Mouse (Mus musculus) pancreas, adult 10 weeks (tissue): ENCODE results near the gene Zfp541. TPM values are rescaled to one million over a fixed set of nuclear protein-coding genes. Genes with fewer than 3 reads are reported as not detected.

ENCODE experiments used
- polyA plus RNA-seq: library from polyadenylated mRNA; stranded (reverse); fragments of 350-450 nt; fragmentation: Illumina TruSeq; extraction: RNeasy Lipid Tissue Mini Kit (QIAGEN cat#74804); gene quantifications from one replicate; pipeline ENCODE4 v1.2.3, GENCODE M21; 2015; ENCODE audit warnings: low read depth, low replicate concordance; ENCODE audit not compliant: insufficient read depth

Gene Zfp541
- not detected for polyA plus RNA-seq

GRCm38 (mm10) chr7:16061219-16062098, at the start of gene Zfp541:
Gene Zfp541, plus strand, starts transcription at chr7:16061814.

DNA sequence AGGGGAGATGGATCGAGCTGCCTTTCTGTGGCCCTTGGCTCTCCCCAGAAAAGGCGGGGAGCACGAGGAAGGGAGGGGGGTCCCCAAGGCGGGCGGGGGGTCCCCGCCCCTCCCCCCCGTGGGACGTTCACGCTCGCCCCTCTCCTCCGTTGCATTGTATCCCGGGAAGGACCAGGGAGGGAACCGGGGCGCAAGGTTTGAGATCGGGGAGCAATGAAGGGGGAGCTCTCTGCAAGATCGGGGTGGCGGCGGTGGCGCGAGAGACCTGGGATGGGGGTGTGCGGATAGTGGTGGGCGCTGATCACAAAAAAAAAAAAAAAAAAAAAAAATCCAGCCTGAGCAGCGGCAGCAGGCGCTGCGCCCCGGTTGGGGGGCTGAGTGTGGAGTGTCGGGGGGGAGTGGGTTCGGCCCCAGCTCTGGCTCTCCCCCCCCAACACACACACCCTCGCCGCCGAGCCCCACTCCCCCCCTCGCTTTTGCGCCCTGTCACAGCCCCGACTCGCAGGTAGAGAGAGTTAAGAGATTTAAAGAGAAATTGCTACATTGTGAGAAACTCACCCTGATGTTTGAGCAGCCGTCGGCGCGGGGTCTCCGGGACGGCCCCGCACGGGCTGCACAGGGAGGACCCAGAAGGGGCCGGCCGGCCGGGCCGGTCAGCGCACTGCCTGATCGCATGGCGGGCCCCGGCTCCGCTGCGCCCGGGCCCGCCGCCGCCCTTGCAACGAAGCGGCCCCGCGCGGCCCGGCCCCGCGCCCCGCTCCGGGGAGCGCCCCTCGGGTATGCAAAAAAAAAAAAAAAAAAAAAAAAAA, 14.1 kb upstream of the Zfp541 start, which contains the start of gene Bicra:
Gene Bicra (minus strand): TSS at position 584 of the 809 bp plus-strand sequence.

DNA sequence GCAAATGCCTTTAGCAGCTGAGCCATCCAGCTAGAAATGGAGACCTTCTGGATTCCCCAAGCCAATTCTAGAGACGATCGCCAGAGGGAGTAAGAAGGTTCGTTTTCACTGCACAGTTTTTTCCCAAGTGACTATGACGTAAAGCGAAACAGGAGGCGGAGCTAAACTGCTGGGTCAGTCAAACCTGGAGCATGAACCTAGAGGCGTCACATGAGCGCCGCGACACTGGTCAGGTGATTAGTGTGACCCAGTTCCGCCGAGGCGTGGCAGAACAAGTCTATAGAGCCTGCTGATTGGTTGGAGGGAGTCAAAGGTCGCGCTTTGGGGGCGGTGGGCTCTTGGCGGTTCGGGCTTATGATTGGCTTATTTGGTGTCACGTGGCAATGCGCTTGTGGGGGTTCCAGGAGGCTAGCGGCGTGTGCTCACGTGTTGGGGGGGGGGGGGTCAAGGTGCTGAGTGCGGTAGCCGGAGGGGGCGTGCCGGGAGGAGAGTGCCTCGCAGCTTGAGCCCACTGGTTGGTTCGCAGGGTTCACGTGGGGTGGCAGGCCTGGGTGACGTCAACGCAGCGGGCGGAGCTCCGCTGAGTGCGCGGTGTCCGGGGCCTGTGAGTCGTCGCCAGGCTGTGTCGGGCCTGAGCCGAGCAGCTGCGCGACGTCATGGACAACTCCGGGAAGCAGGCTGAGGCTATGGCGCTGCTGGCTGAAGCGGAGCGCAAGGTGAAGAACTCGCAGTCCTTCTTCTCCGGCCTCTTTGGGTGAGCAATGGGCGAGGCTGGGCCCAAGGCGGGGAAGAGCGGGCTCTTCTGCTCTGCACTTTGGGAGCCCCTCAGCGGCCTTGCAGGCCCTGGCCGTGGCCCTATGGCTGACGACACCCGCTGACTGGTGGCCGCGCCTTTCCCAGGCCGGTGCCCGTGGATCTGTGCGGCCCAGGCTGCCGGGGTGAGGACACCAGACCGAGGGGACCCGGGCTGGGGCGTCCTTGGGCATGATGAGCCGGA, 36.7 kb downstream of the Zfp541 start, which contains the start of gene Napa:
Gene Napa (plus strand): TSS at position 438 of the 997 bp plus-strand sequence.

GRCm38 (mm10) chr7:16119569-16120261, 58.1 kb downstream of the Zfp541 start, which contains the start of gene Kptn:
Gene Kptn, plus strand, starts transcription at chr7:16119895.

GRCm38 (mm10) chr7:16129421-16129845, 67.8 kb downstream of the Zfp541 start, which contains the start of gene Slc8a2:
Gene Slc8a2, plus strand, starts transcription at chr7:16129826.

Other genes with a start within 250 kb of the Zfp541 start
- gene Obox6, start 222.1 kb upstream of the Zfp541 start, polyA plus RNA-seq: not detected
- not detected for gene Crx, start 181.8 kb upstream of the Zfp541 start, polyA plus RNA-seq
- gene Crxos, start 179.2 kb upstream of the Zfp541 start, polyA plus RNA-seq: not detected
- 122 TPM for gene Selenow, start 139.4 kb upstream of the Zfp541 start, polyA plus RNA-seq
- gene Nop53, start 115.7 kb upstream of the Zfp541 start, polyA plus RNA-seq: 36.2 TPM
- 20.4 TPM for gene Ehd2, start 94.2 kb upstream of the Zfp541 start, polyA plus RNA-seq
- gene Bicra, start 13.9 kb upstream of the Zfp541 start, polyA plus RNA-seq: 4.8 TPM
- gene Napa, start 36.6 kb downstream of the Zfp541 start, polyA plus RNA-seq: 57.5 TPM
- 8.0 TPM for gene Kptn, start 58.1 kb downstream of the Zfp541 start, polyA plus RNA-seq
- 0.15 TPM for gene Slc8a2, start 68.0 kb downstream of the Zfp541 start, polyA plus RNA-seq
- gene Meis3, start 113.3 kb downstream of the Zfp541 start, polyA plus RNA-seq: 13.5 TPM
- 40.3 TPM for gene Dhx34, start 160.2 kb downstream of the Zfp541 start, polyA plus RNA-seq
- gene C5ar2, start 182.3 kb downstream of the Zfp541 start, polyA plus RNA-seq: 0.31 TPM
- 2.8 TPM for gene C5ar1, start 197.7 kb downstream of the Zfp541 start, polyA plus RNA-seq
- 6.4 TPM for gene Inafm1, start 211.8 kb downstream of the Zfp541 start, polyA plus RNA-seq
- gene Ccdc9, start 225.0 kb downstream of the Zfp541 start, polyA plus RNA-seq: 24.6 TPM
- 7.1 TPM for gene Bbc3, start 246.6 kb downstream of the Zfp541 start, polyA plus RNA-seq